Mouse (Mus musculus): Measurements from ENCODE around the gene Vtcn1.

DNA sequence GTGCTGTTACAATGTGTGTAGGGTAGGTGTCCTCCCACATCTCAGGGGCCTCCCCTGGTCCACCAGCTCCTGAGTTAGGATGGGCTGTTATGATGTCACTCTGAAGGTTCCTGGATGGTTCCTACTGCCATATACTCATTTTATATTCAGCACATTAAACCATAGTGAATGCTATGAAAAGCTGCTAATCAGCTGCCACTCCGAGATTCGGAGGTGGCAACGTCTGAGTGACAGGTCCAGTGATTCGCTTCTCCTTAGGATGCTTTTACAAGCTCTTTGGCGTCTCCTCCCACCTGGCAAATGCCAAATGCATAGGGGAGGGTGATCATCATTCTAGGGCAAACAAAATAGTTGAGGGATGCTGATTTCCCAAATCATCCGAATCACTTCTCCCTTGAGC, 70.2 kb downstream of the Vtcn1 start:
- TF ChIP-seq POLR2A (IDR thresholded peaks at IDR 0.05; ENCODE audit: borderline replicate concordance, control insufficient read depth, low read depth, low read length) = no peak
- TF ChIP-seq CTCF (IDR thresholded peaks at IDR 0.05; ENCODE audit: control insufficient read depth, insufficient read depth, low read length) = no peak

All from bone marrow, adult 2 months (tissue).